ENCODE assay signal across 23 mouse cellular contexts in genomic region chr6:94642048-94642447, GRCm38 (mm10). TPM values are rescaled to one million over a fixed set of nuclear protein-coding genes. Genes with fewer than 3 reads are reported as not detected.
DNase-seq lines count a peak whose midpoint lies in the region; ATAC-seq and TF ChIP-seq lines count a peak whose summit lies in the region.
"Had no signal": no experiment of that assay in that cellular context is flagged by ENCODE, and none has a peak within 500 bp of the region (broad histone marks: within the 10 kb centered on the region; RNA-seq: fewer than 3 reads in every experiment).

No protein-coding gene starts in this region.

- no peak overlapping the region for H3ac ChIP-seq in C2C12 (ENCODE audit: control insufficient read depth, insufficient read length, low read depth)
- H3ac ChIP-seq in myocyte (ENCODE audit: control insufficient read depth, insufficient read length): no peak overlapping the region

- TF ChIP-seq POLR2A in myocyte (IDR thresholded peaks at IDR 0.05; ENCODE audit: insufficient read length, low read depth): no peak

- no peak overlapping the region for H3K4me3 ChIP-seq in gastrocnemius, adult 2 months
- H3K4me3 ChIP-seq in C2C12 (ENCODE audit: insufficient read depth, poor library complexity, severe bottlenecking) (no peak overlapping the region), myocyte (no peak overlapping the region)
- H3K4me3 ChIP-seq: embryonic facial prominence, embryonic 13.5 days; embryonic facial prominence, embryonic 15.5 days; forebrain, embryonic 13.5 days; forebrain, embryonic 15.5 days had no signal

- no peak for DNase-seq in gastrocnemius, adult 2 months
- DNase-seq in gastrocnemius, adult 18-20 months (ENCODE audit: low spot score): no peak
- peak; percentile 77 for DNase-seq in 3T3-L1 (ENCODE audit: low read depth, low spot score)
- no peak for DNase-seq in thymus, postnatal 25 days
- no peak for DNase-seq in thymus, postnatal 14 days
- DNase-seq: adrenal gland, adult 8-10 months; adrenal gland, postnatal 25 days; B cell, adult 2 months; cerebellum, adult 11 months; cerebellum, adult 18-20 months; cerebellum, adult 8-10 months; cerebellum, adult 9-11 months; cerebellum, postnatal 14 days; cerebellum, postnatal 36 days; embryo, embryonic 11 days; forebrain, postnatal 0 days had no signal

- H3K79me2 ChIP-seq in C2C12 (ENCODE audit: control insufficient read depth, insufficient read depth) (peaks cover 34% of the 10 kb centered on the region), myocyte (ENCODE audit: control insufficient read depth, insufficient read depth) (peaks cover 41% of the 10 kb centered on the region)

- no peaks in the 10 kb centered on the region for H3K27me3 ChIP-seq in C2C12 (ENCODE audit: control insufficient read depth, insufficient read depth, insufficient read length)
- no peaks in the 10 kb centered on the region for H3K27me3 ChIP-seq in myocyte (ENCODE audit: control insufficient read depth, insufficient read depth, insufficient read length)
- H3K27me3 ChIP-seq: embryonic facial prominence, embryonic 13.5 days; embryonic facial prominence, embryonic 15.5 days; forebrain, embryonic 13.5 days; forebrain, embryonic 15.5 days had no signal

- H3K27ac ChIP-seq in gastrocnemius, adult 2 months: peak overlapping the region; percentile 28; the same call in 1 of the 2 replicates
- H3K27ac ChIP-seq: embryonic facial prominence, embryonic 13.5 days; embryonic facial prominence, embryonic 15.5 days; forebrain, embryonic 13.5 days; forebrain, embryonic 15.5 days had no signal

- ATAC-seq in megakaryocyte, adult 5-6 weeks (ENCODE audit: poor library complexity, severe bottlenecking): no peak
- ATAC-seq: forebrain, embryonic 13.5 days; forebrain, embryonic 15.5 days; forebrain, postnatal 0 days had no signal

- intact Hi-C loops in gastrocnemius, adult 2 months (cut with DNase I): no loop called here

- no peak for TF ChIP-seq CTCF in gastrocnemius, adult 2 months (IDR thresholded peaks at IDR 0.05)
- TF ChIP-seq CTCF in C2C12 (IDR thresholded peaks at IDR 0.05; ENCODE audit: control insufficient read depth, insufficient read depth, insufficient read length): no peak

- H3K36me3 ChIP-seq in C2C12 (ENCODE audit: control insufficient read depth, insufficient read depth) (no peaks in the 10 kb centered on the region), myocyte (ENCODE audit: control insufficient read depth, insufficient read depth) (no peaks in the 10 kb centered on the region)
- H3K36me3 ChIP-seq: embryonic facial prominence, embryonic 15.5 days; forebrain, embryonic 15.5 days had no signal

- peaks cover 1% of the 10 kb centered on the region for H3K79me3 ChIP-seq in C2C12 (ENCODE audit: low read depth)

- peak overlapping the region; percentile 79 for H3K4me2 ChIP-seq in myocyte (ENCODE audit: low read depth)
- H3K4me2 ChIP-seq: embryonic facial prominence, embryonic 13.5 days; embryonic facial prominence, embryonic 15.5 days; forebrain, embryonic 13.5 days; forebrain, embryonic 15.5 days had no signal

TF ChIP-seq in C2C12, 6 proteins besides CTCF, POLR2A, EP300 and RAD21:
- TF ChIP-seq FOSL1 (IDR thresholded peaks at IDR 0.05; ENCODE audit: insufficient read depth, low read length, poor library complexity, severe bottlenecking) (peak; percentile 89), USF1 (IDR thresholded peaks at IDR 0.05; ENCODE audit: low read depth) (no peak)

TF ChIP-seq in myocyte, 11 proteins besides CTCF, POLR2A, EP300 and RAD21:
- TF ChIP-seq POLR2AphosphoS2 (IDR thresholded peaks at IDR 0.05; ENCODE audit: insufficient read length, low read depth): no peak
- TF ChIP-seq CEBPB (IDR thresholded peaks at IDR 0.05; ENCODE audit: insufficient read depth, poor library complexity, severe bottlenecking): no peak
- TF ChIP-seq MYOD1 (IDR thresholded peaks at IDR 0.05; ENCODE audit: control insufficient read depth in 1 of 3, insufficient read length in 2 of 3, low read depth in 2 of 3): no peak
- TF ChIP-seq REST (IDR thresholded peaks at IDR 0.05; ENCODE audit: insufficient read depth, insufficient read length): no peak
- TF ChIP-seq MYOG (IDR thresholded peaks at IDR 0.05; ENCODE audit: control insufficient read depth in 1 of 3, insufficient read depth in 1 of 3, insufficient read length in 2 of 3, low read depth in 2 of 3): no peak
- no peak for TF ChIP-seq USF1 (IDR thresholded peaks at IDR 0.05; ENCODE audit: low read depth)
- TF ChIP-seq MAX (IDR thresholded peaks at IDR 0.05; ENCODE audit: low read depth): no peak
- TF ChIP-seq E2F4 (IDR thresholded peaks at IDR 0.05; ENCODE audit: insufficient read depth): no peak
- no peak for TF ChIP-seq SRF (IDR thresholded peaks at IDR 0.05; ENCODE audit: control insufficient read depth, insufficient read length, low read depth)
- no peak for TF ChIP-seq TCF3 (IDR thresholded peaks at IDR 0.05; ENCODE audit: insufficient read length, low read depth)
- TF ChIP-seq TCF12 (IDR thresholded peaks at IDR 0.05; ENCODE audit: insufficient read depth, poor library complexity, severe bottlenecking): no peak

RNA-seq across cellular contexts. Expression of gene Lrig1, which starts 57.9 kb away (rescaled TPM):
- 10 to 100 TPM; 38.9 to 57.9 TPM for total RNA-seq in gastrocnemius, adult 2 months (2021)
- 10 to 100 TPM; 36.4 to 42.2 TPM for total RNA-seq in gastrocnemius, adult 18-20 months (2021)
- polyA plus RNA-seq in C2C12 (2012; fragmentation: generic; extraction: Trizol): 11.2 TPM
- polyA plus RNA-seq in myocyte (2012; fragmentation: generic; extraction: Trizol): 22.1 TPM
- total RNA-seq in megakaryocyte, adult 5-6 weeks (2015): 0.50 TPM in 1 of 2 replicates, not detected in the other
- 0.04 TPM in 2 replicates for total RNA-seq in megakaryocyte, adult 5-6 weeks (2017)

Comparison
In these comparisons a context has a peak if more than half of its experiments do, and no peak if none do; other contexts are left out.
1. RNA of gene Lrig1, which starts 57.9 kb away (total RNA-seq): 38.9 to 57.9 TPM in gastrocnemius, adult 2 months and 36.4 to 42.2 TPM in gastrocnemius, adult 18-20 months; 0.04 to 0.50 TPM in megakaryocyte, adult 5-6 weeks; every median in the first group is over 10 times any median in the second.